Mouse (Mus musculus) bone marrow macrophage, adult 2 months (primary cell): ENCODE results near the gene Zic4. TPM values are rescaled to one million over a fixed set of nuclear protein-coding genes. Genes with fewer than 3 reads are reported as not detected.

Experiments used
- H3K27ac ChIP-seq: 2 replicates; pipeline ENCODE4 v1.5.1; 2012; ENCODE audit warnings: low read depth, low read length; ENCODE audit not compliant: insufficient read depth
- H3K4me1 ChIP-seq: 2 replicates; pipeline ENCODE4 v1.6.1; 2012; ENCODE audit warnings: low read length; ENCODE audit not compliant: control insufficient read depth, insufficient read depth
- H3K4me3 ChIP-seq: 2 replicates; pipeline ENCODE4 v1.5.1; 2012; ENCODE audit warnings: mild to moderate bottlenecking, low read length, moderate library complexity; ENCODE audit not compliant: insufficient read depth
- CTCF ChIP-seq: IDR thresholded peaks from 2 replicates; pipeline ENCODE4 v1.5.1; 2012; ENCODE audit warnings: low read depth, mild to moderate bottlenecking, low read length, moderate library complexity
- POLR2A ChIP-seq: IDR thresholded peaks from 2 replicates; pipeline ENCODE4 v1.6.1; 2012; ENCODE audit warnings: mild to moderate bottlenecking, low read depth, low read length, borderline replicate concordance
- polyA plus RNA-seq: library from polyadenylated mRNA; stranded (reverse); fragments of >200 nt; gene quantifications from 2 replicates; pipeline ENCODE4 v1.2.4, GENCODE M21; 2012; ENCODE audit not compliant: missing spikeins, insufficient read depth, insufficient read length

Zic4 gene
- polyA plus RNA-seq, 1 experiment: not detected

DNA sequence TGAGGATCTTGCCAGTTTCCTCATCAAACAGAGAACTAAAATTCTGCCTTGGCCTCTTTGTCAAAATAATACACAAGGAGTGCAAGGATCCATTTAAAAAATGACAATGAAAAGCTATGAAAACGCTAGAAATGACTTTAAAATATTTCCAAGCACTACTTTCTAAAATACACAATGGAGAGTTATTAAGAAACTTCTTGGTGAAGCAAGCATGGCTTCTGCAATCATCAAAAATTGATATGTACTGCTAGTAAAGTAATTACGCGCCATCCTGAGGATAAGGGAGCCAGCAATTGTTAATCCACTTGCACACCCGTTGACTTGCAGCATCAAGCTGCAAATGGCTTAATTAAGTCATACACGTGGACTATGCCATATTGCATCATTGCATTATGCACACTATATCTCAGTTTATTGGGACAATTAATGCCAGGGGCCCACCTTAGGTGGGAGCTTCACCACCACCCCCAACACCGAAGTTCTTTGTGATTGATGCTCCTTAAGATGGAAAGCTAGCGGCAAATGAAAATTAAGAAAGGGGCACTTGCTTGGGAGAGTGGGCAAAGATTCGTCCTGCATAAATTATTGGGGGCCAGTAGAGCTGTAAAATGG, 38.4 kb downstream of the Zic4 start:
- H3K4me3 ChIP-seq: no peak overlapping the region
- no peaks in the 10 kb centered on the region for H3K4me1 ChIP-seq
- no peak for TF ChIP-seq CTCF
- no peak for TF ChIP-seq POLR2A
- H3K27ac ChIP-seq: no peak overlapping the region

DNA sequence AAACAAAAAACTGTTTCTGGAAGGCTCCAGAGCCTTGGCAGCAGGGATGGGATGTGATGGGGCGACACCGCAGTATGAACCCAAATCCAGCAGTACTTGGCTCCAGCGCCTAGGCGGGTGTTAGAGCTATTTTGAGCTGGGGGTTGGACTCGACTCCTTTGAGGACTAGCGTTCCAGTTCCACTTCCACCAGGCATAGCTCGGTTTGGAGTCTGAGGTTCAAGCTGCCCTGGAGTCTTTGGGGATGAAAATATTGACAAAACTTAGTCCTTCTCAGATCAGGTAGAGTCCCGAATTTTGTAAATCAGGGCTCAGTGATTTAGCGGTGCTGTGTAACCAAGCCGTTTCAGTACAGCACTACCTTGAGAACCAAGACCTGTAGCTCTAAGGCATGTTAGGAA, 39.3 kb downstream of the Zic4 start:
- Histone ChIP-seq H3K4me3 (no peak overlapping the region), H3K4me1 (no peaks in the 10 kb centered on the region), H3K27ac (no peak overlapping the region)
- no peak for TF ChIP-seq POLR2A
- TF ChIP-seq CTCF: no peak

GRCm38 (mm10) chr9:91404229-91404628, 42.0 kb downstream of the Zic4 start:
- H3K27ac ChIP-seq: no peak overlapping the region
- H3K4me1 ChIP-seq: no peaks in the 10 kb centered on the region
- TF ChIP-seq POLR2A (no peak), CTCF (no peak)

GRCm38 (mm10) chr9:91404905-91405752, 42.9 kb downstream of the Zic4 start:
- Histone ChIP-seq H3K4me1 (no peaks in the 10 kb centered on the region), H3K4me3 (no peak overlapping the region), H3K27ac (no peak overlapping the region)
- TF ChIP-seq CTCF (no peak), POLR2A (no peak)

More at GRCm38 (mm10) chr9:91404229-91404628, 42.0 kb downstream of the Zic4 start:
- no peak overlapping the region for H3K4me3 ChIP-seq

- Histone ChIP-seq H3K4me3 (no peak overlapping the region), H3K27ac (no peak overlapping the region), H3K4me1 (no peaks in the 10 kb centered on the region)
- TF ChIP-seq CTCF: no peak
- no peak for TF ChIP-seq POLR2A
Observed at GRCm38 (mm10) chr9:91405753-91406178, 43.6 kb downstream of the Zic4 start.

DNA sequence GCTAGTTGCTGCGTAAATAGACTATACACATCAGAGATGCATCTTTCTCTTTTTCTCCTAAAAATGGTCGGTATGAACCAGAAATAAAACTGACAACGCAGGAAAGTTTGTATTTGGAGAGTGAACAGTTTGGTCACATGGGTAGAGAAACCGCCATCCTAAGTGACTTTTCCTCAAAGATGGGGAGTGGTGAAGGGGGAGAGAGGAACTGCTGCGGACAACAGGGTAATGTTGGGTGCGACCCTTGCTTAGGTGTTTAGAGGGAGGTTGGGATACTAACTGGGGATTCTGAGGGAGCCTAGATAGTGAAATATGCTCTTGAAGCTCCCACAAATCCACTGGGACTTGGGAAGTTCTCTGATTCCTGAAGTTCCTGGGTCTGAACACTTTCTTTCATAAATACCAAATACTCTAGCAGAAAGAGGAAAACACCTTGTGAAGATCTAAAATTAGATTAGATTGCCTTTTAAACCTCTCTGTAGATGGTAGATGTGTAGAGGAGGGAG, 44.1 kb downstream of the Zic4 start:
- no peak for TF ChIP-seq CTCF
- no peak for TF ChIP-seq POLR2A
- Histone ChIP-seq H3K4me1 (no peaks in the 10 kb centered on the region), H3K27ac (no peak overlapping the region), H3K4me3 (no peak overlapping the region)

- H3K4me1 ChIP-seq: no peaks in the 10 kb centered on the region
- H3K4me3 ChIP-seq: no peak overlapping the region
- TF ChIP-seq POLR2A (no peak), CTCF (no peak)
- no peak overlapping the region for H3K27ac ChIP-seq
Observed at GRCm38 (mm10) chr9:91409771-91410170, 47.6 kb downstream of the Zic4 start.

- Histone ChIP-seq H3K4me1 (no peaks in the 10 kb centered on the region), H3K4me3 (no peak overlapping the region), H3K27ac (no peak overlapping the region)
- TF ChIP-seq POLR2A: no peak
- TF ChIP-seq CTCF: no peak
Observed at GRCm38 (mm10) chr9:91414007-91414661, 51.9 kb downstream of the Zic4 start.

GRCm38 (mm10) chr9:91420441-91420840, 58.2 kb downstream of the Zic4 start:
- no peak overlapping the region for H3K4me3 ChIP-seq
- TF ChIP-seq CTCF (no peak), POLR2A (no peak)
- H3K4me1 ChIP-seq: no peaks in the 10 kb centered on the region
- H3K27ac ChIP-seq: no peak overlapping the region

Other genes starting within 250 kb of the Zic4 start
- gene Zic1, start 3.4 kb downstream of the Zic4 start, polyA plus RNA-seq: not detected in 2 replicates